Mouse (Mus musculus) liver, adult 2 months (tissue): ENCODE data around the gene Dmrt2.

Source experiments
- CTCF ChIP-seq: fragments of 200-500 bp; IDR thresholded peaks from 2 replicates; pipeline ENCODE4 v1.5.1; 2011; ENCODE audit warnings: low read depth, low read length, control low read depth
- POLR2A ChIP-seq: fragments of 200-500 bp; IDR thresholded peaks from 2 replicates; pipeline ENCODE4 v1.6.1; 2011; ENCODE audit warnings: low read length, control low read depth; ENCODE audit not compliant: insufficient read depth; ENCODE audit errors: extremely low read depth

DNA sequence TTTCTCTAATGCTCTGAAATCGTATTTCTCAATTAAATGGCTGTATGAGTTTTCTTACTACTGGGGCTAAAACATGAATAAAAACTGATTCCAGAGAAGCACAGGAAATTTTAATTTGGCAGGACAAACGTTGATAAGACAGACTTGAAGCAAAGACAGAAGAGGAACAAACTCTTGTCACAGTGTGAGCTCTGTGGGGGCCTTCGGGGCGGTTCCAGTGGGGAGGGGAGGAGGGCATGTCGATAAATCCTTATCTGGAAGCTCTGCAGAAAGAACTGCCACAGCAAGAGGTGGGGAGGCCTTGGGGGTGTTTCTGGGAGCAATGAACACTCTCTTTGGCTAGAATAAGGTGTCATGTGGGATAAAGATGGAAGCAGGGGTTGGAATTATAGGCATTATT is 50.4 kb downstream of the Dmrt2 start:
- no peak for TF ChIP-seq POLR2A
- no peak for TF ChIP-seq CTCF
